Mouse (Mus musculus) cerebellum, adult 8-10 months (tissue): ENCODE results near the gene Ppl.

Experiments
- DNase-seq: peaks from one replicate; pipeline ENCODE4 v3.0.0; 2022

Gene Ppl

DNA sequence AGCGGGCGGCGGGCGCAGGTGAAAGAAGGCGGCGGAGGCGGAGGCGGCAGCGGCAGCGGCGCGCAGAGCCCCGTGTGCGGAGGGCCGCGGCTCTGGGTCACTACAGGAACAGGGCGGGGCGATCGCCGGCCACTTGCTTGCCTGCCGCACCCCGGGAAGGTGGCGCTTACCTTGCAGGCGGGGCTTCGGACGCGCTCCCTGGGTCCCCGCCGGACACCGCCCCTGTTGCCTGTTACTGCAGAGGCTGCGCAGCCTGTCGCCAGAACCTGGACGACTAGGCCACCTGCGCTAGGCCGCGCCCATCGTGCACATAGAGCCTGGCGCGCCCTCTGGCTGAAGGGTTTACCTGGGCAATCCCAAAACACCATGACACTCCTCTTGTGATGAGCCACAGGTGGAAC is at the start of gene Ppl:
Gene Ppl (minus strand): TSS at position 21 of the 401 bp plus-strand sequence.
- peak; percentile 55 for DNase-seq

GRCm38 (mm10) chr16:5172636-5173035 is 40.4 kb upstream of the Ppl start:
- no peak for DNase-seq

DNA sequence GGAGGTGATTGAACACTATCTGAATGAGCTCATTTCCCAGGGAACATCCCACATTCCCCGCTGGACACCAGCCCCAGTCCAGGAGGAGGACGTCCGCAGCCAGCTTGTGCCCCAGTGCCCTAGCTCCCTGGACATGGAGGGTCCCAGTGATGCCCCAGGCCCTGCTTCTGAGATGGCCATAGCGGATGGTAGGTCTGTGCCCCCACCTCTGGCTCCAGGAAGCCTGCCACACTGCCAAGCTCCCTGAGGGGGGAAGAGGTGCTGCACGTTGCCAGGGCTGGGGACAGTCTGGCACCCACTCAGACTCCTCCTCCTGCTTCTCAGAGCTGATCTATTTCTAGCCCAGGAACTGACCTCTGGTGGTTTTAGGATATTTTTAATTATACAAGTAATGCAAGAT is 36.6 kb upstream of the Ppl start:
- DNase-seq: no peak

DNA sequence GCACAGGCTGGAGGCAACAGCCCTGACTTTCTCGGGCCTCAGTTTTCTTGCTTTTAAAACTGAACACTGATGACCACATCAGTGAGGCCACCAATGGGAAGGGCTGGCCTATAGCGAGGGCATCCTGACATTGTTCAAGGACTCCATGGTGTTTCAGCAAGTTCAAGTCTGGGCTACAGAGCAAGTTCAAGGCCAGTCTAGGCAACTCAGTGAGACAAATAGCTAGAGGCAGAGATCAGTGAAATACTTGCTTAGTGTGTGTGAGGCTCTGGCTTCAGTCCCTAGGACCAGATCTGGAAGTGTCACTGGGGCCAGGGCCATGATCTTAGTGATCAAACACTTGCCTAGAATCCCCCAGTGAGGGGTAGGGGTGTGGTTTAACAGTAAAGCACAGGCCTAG is 35.8 kb upstream of the Ppl start:
- no peak for DNase-seq

DNA sequence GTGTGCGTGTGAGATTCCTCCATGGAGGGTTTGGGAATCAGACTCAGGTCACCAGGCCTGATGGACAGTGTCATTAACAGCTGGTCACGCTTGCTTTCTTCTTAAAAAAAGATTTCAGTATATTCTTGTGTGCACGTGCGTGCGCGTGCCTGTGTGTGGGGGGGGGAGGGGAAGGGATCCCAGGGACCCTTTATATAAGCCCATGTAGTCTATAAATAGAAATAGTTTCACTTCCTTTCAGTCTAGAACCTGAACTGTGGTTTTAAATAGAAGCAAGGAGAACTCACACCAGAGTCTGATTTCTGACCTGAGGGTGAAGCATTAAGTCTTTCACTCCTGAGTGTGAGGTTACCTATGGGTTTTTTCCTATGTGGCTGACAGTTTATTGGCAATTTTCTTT is 32.1 kb upstream of the Ppl start:
- DNase-seq: no peak

- DNase-seq: no peak
Observed at GRCm38 (mm10) chr16:5159248-5159647, 27.0 kb upstream of the Ppl start.

DNA sequence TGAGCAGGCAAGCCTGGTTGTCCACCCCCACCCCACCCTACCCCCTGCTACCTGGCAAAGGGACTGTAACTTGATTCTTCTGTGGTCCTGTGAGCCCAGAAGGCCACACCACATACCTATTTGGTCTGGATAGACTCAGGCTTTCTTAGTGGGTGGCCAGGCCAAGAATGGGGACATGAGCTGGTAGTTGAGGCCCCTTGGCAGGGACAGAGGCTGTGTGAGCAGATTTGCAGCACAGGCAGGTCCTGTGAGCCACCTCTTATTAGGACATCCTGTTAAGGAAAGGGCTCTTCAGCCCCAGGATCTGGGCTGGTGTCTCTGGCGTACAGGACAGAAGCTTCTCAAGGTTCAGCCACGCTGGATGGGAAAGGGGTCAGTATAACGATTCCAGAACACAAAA is 24.9 kb upstream of the Ppl start:
- DNase-seq: no peak

GRCm38 (mm10) chr16:5156495-5156894 is 24.3 kb upstream of the Ppl start:
- DNase-seq: no peak

DNA sequence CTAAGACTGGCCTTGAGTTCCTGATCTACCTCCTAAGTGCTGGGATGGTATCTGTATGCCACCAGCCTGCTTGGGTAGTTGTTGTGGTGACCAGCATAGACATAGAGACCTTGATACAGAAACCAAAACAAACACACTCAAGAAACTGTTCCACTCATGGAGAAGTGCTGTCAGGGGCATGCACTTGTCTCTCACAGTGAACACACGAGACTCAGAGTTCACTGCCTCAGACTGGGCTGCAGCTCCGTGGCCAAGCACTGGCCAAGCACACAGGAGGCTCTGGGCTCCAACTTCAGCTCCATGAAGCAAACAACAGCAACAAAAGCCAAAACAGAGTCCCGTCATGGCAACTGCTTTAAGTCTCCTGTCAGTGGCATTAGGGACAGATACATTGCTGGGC is 22.8 kb upstream of the Ppl start:
- no peak for DNase-seq

GRCm38 (mm10) chr16:5153299-5154026 is 21.2 kb upstream of the Ppl start:
- DNase-seq: no peak

- no peak for DNase-seq
Observed at GRCm38 (mm10) chr16:5150544-5150943, 18.3 kb upstream of the Ppl start.

GRCm38 (mm10) chr16:5147037-5147385 is 14.8 kb upstream of the Ppl start, which contains the start of gene Sec14l5:
TSS of gene Sec14l5 (plus strand) at chr16:5147109.
- no peak for DNase-seq

GRCm38 (mm10) chr16:5146367-5147036 is 14.3 kb upstream of the Ppl start:
- peak; percentile 57 for DNase-seq

- DNase-seq: peak; percentile 81
Observed at GRCm38 (mm10) chr16:5145570-5145969, 13.3 kb upstream of the Ppl start.

DNA sequence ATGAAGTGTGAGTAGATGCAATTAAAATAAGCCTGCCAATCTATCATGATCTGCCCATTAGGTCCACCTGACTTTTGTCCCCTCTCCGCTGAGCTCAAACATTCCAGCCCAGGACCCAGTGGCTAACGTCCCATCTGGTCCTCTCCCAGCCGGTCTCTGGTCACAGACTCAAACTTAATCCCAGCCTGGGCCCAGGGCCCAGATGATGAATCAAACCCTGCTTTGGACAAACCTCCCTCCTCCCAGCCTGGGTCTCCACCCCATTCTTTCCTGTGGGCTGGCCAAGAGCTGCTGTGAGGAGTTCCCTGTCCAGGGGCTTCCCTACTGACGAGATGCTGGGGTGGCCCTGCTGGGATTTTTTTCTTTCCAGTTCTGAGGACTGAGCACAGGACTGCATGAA is 7.5 kb upstream of the Ppl start:
- DNase-seq: no peak

DNA sequence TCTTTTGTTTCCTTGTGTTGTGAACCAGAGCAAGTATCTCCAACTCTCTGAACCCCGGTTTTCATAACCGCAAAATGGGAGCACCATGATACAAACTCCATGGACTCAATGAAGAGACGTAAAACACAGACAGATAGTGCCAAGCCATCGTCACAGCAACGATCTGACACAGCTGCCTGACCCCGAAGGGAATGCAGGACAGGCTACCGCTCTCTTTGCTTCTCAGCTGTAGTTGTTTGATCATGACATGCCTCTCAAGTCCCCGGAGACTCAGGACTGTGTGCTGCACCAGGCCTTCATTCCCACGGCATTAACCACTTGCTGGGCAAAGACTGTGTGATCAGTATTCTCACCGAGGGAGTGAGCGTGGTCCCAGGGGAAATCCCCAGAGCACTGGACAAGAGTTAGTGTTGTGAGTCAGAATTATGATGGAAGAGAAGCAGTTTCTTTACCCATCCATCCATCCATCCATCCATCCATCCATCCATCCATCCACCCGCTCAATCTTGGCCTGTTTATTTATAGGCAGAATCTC is 4.9 kb upstream of the Ppl start:
- DNase-seq: no peak

GRCm38 (mm10) chr16:5136505-5136904 is 4.3 kb upstream of the Ppl start:
- no peak for DNase-seq

- DNase-seq: no peak
Observed at GRCm38 (mm10) chr16:5135551-5136261, 3.5 kb upstream of the Ppl start.

DNA sequence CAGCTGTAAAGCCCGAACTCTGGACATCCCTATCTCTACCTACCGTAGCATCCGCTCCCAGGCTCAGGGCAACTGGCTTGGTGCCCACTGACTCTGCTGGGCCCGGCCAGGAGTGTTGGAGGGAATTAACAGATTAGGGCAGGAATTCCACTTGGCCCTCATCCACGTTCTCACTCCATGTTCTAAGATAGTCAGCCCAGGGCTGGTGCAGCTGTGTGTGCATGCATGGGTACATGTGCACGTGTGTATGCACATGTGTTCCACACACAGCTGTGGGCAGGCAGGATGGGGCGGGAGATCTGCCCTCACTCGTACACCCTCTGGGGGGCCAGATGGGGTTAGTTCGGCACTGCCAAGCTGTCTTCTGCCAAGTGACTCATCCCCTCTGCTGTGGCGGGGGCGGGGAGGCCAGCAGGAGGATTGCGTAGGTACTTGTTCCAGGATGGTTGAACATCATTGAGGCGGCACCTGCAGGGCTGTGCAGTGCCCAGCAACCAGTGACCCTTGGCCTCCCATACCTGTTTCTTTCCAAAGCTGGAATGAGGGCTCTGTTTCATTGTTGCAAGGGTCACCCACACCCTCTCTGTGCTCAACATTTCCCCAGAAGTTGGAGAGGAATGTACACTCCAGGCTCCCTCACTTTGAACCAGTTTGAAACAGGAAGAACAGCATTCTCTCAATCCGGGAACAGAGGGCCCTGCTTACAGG is 2.6 kb upstream of the Ppl start:
- DNase-seq: peak; percentile 60

DNA sequence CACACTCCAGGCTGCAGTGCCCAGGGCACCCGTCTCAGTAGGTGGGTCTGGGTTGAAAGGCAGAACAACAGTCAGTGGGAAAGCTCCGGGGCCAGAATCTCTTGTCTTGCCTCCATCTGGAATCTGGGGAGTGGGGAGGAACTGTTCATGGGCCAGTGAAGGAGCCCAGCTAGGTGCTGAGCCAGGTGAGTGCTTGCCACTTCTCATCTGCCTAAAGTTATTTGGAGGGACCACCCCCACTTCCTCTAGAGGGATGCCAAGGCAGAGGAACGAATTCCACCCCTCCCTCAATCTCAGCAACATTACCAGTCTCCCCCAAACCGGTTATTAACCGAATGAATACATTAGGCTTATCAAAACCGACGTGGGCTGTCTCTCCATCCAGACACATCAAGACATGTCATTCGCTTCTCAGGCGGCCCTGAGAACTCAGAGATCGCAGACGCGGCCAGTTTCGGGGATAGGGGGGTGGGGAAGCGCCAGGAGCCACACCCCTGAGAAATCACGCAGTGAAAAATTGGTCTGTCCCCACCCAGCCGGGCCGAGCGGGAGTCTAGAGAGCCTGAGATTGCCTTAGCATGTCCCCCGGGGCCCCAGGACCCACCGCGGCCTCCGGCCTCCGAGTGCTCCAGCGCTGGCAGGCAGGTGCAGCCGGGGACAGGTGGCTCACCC is 834 bp downstream of the Ppl start:
- no peak for DNase-seq

DNA sequence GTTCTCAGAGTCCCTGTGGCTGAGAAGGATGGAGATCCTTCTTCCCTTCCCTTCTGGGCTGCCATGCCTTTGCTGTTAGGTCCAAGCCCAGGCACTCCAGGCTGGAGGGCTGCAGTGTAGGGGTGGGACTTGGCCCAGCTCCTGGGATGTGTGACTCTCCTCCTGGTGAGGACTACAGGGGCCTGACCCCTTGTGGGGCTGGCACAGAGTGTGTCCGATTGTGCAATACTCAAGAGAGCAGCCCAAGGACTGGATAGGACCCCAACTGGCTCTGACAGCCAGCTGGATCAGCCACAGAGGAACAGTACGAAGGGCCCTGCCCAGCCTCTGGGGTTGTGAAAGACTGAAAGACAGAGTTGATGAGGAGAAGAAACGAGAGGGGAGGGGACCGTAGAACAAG is 1.5 kb downstream of the Ppl start:
- no peak for DNase-seq

- no peak for DNase-seq
Observed at GRCm38 (mm10) chr16:5130196-5130595, 2.0 kb downstream of the Ppl start.

DNA sequence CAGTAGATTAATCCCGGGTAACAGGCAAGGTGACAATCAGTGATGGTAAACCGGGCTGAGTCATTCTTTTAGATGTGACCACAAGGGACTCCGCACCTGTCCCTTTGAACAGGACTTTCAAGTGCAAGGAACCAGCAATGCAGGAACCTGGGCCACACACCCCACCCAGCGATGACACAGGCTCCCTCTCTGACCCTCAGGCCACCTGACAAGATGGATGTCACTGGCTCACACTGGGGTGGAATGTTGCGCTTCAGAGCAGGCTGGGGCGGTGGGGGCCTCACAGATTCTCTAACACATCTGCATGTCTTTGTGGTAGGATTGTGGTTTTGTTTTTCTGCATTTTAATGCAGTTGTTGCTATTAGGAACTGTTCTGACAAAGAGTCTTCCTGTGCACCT is 8.7 kb downstream of the Ppl start:
- no peak for DNase-seq
